Mouse (Mus musculus): Measurements from ENCODE around the gene Rwdd4a. TPM values are rescaled to one million over a fixed set of nuclear protein-coding genes. Genes with fewer than 3 reads are reported as not detected.

Gene Rwdd4a
- polyA plus RNA-seq, 1 experiment from 2014 or later, result 45.0 TPM

Small RNAs within 50 kb of the gene (microRNA-seq; reads per million reads assigned to microRNA genes)
- gene Gm27409, result not detected

Other genes starting within 250 kb of the Rwdd4a start
- 25.7 and 27.9 TPM in 2 replicates for gene Stox2, start 87.3 kb upstream of the Rwdd4a start, polyA plus RNA-seq (2014; fragmentation: Nextera tagmentation; extraction: Ambion mirVana)
- gene Trappc11, start 194 bp upstream of the Rwdd4a start, polyA plus RNA-seq (2014; fragmentation: Nextera tagmentation; extraction: Ambion mirVana), result 44.3 and 49.9 TPM in 2 replicates
- 11.4 and 11.6 TPM in 2 replicates for gene Ing2, start 141.9 kb downstream of the Rwdd4a start, polyA plus RNA-seq (2014; fragmentation: Nextera tagmentation; extraction: Ambion mirVana)
- gene Cdkn2aip, start 180.3 kb downstream of the Rwdd4a start, polyA plus RNA-seq (2014; fragmentation: Nextera tagmentation; extraction: Ambion mirVana), result 42.6 and 43.6 TPM in 2 replicates

All from neural tube, embryonic 11.5 days (tissue).